Comparison of ENCODE assay signal across 8 mouse cellular contexts in genomic region chr5:129008008-129008407, GRCm38 (mm10). TPM values are rescaled to one million over a fixed set of nuclear protein-coding genes. Genes with fewer than 3 reads are reported as not detected.
A peak's percentile ranks its signal among the peaks of the same experiment; 100 is the strongest.
DNase-seq lines count a peak whose midpoint lies in the region; ATAC-seq and TF ChIP-seq lines count a peak whose summit lies in the region.

No protein-coding gene starts in this region.

- no peaks in the 10 kb centered on the region for H3K9me3 ChIP-seq in intestine, embryonic 14.5 days (ENCODE audit: control insufficient read depth, low read length)
- no peaks in the 10 kb centered on the region for H3K9me3 ChIP-seq in midbrain, embryonic 12.5 days

- H3K36me3 ChIP-seq in intestine, embryonic 14.5 days (ENCODE audit: control insufficient read depth, insufficient read depth, low read length) = 0 out of 2 replicates have a peak, but pooled peaks cover 3% of the 10 kb centered on the region
- peaks cover 11% of the 10 kb centered on the region for H3K36me3 ChIP-seq in midbrain, embryonic 12.5 days

- DNase-seq in embryo, embryonic 10 days (ENCODE audit: low spot score) = peak; percentile 22
- DNase-seq in embryo, embryonic 9.5 days (ENCODE audit: extremely low spot score) = no peak
- peak; percentile 26 for DNase-seq in 416B (ENCODE audit: low read depth)
- no peak for DNase-seq in intestine, embryonic 14.5 days (ENCODE audit: low spot score)
- DNase-seq in Muller cell, postnatal 12 days (ENCODE audit: inconsistent ontology term) = no peak
- DNase-seq in urinary bladder, postnatal 36 days (ENCODE audit: low spot score in 2 of 2) = no peak

- no peak; the same call in 1 of the 2 replicates for ATAC-seq in intestine, embryonic 14.5 days (replicated peaks; ENCODE audit: low FRiP score, low TSS enrichment, low read depth)
- ATAC-seq in midbrain, embryonic 12.5 days (ENCODE audit: low FRiP score, low read depth) = no peak

- no peak overlapping the region for H3K27ac ChIP-seq in embryonic fibroblast, embryonic 13.5 days (ENCODE audit: insufficient read depth, low read length)
- H3K27ac ChIP-seq in intestine, embryonic 14.5 days (ENCODE audit: low read depth) = peak overlapping the region; percentile 6; the same call in 1 of the 2 replicates
- H3K27ac ChIP-seq in midbrain, embryonic 12.5 days (replicated peaks) = peak overlapping the region; percentile 70

- H3K27me3 ChIP-seq in intestine, embryonic 14.5 days (replicated peaks; ENCODE audit: control insufficient read depth, insufficient read depth, low read length) = no peaks in the 10 kb centered on the region
- H3K27me3 ChIP-seq in midbrain, embryonic 12.5 days = no peaks in the 10 kb centered on the region

- H3K4me2 ChIP-seq in intestine, embryonic 14.5 days (ENCODE audit: low read length) = peak overlapping the region; percentile 86
- H3K4me2 ChIP-seq in midbrain, embryonic 12.5 days (replicated peaks) = peak overlapping the region; percentile 76

- no peak for TF ChIP-seq POLR2A in embryonic fibroblast, embryonic 13.5 days (IDR thresholded peaks at IDR 0.05; ENCODE audit: low read depth, low read length)

- H3K9ac ChIP-seq in intestine, embryonic 14.5 days (ENCODE audit: low read length) = peak overlapping the region; percentile 61
- H3K9ac ChIP-seq in midbrain, embryonic 12.5 days (replicated peaks) = peak overlapping the region; percentile 81

- H3K4me3 ChIP-seq in embryonic fibroblast, embryonic 13.5 days (ENCODE audit: insufficient read depth, low read length) = peak overlapping the region; percentile 96
- H3K4me3 ChIP-seq in intestine, embryonic 14.5 days (ENCODE audit: low read depth, low read length) = peak overlapping the region; percentile 74
- peak overlapping the region; percentile 75 for H3K4me3 ChIP-seq in midbrain, embryonic 12.5 days

- no peak for TF ChIP-seq CTCF in embryonic fibroblast, embryonic 13.5 days (IDR thresholded peaks at IDR 0.05; ENCODE audit: borderline replicate concordance, insufficient read depth, low read length)

- 1% methylated on average over 18 of the region's 18 CpGs for WGBS in intestine, embryonic 14.5 days
- WGBS in midbrain, embryonic 12.5 days = under 1% methylated on average over 18 of the region's 18 CpGs

- 0 out of 2 replicates have a peak, but pooled peaks cover 6% of the 10 kb centered on the region for H3K4me1 ChIP-seq in embryonic fibroblast, embryonic 13.5 days (ENCODE audit: control insufficient read depth, insufficient read depth, low read length)
- H3K4me1 ChIP-seq in intestine, embryonic 14.5 days (replicated peaks; ENCODE audit: control insufficient read depth, insufficient read depth, low read length) = peaks cover 8% of the 10 kb centered on the region
- peaks cover 31% of the 10 kb centered on the region for H3K4me1 ChIP-seq in midbrain, embryonic 12.5 days

RNA-seq across cellular contexts. Expression of gene Stx2, which starts 0.4 kb away (rescaled TPM):
- 44.1 and 52.4 TPM in 2 replicates for polyA plus RNA-seq in embryonic fibroblast, embryonic 13.5 days (2011; ENCODE audit: insufficient read length, low read depth, missing spikeins)
- 25.9 and 28.3 TPM in 2 replicates for polyA plus RNA-seq in intestine, embryonic 14.5 days (2014; fragmentation: Nextera tagmentation; extraction: Ambion mirVana)
- polyA plus RNA-seq in midbrain, embryonic 12.5 days (2016; fragmentation: Nextera tagmentation; extraction: Ambion mirVana) = 25.5 and 26.0 TPM in 2 replicates

RNA-seq across cellular contexts. Expression of gene Ran, which starts 11.9 kb away (rescaled TPM):
- polyA plus RNA-seq in embryonic fibroblast, embryonic 13.5 days (2011; ENCODE audit: insufficient read length, low read depth, missing spikeins) = 260 and 321 TPM in 2 replicates
- polyA plus RNA-seq in intestine, embryonic 14.5 days (2014; fragmentation: Nextera tagmentation; extraction: Ambion mirVana) = 598 and 658 TPM in 2 replicates
- 711 and 712 TPM in 2 replicates for polyA plus RNA-seq in midbrain, embryonic 12.5 days (2016; fragmentation: Nextera tagmentation; extraction: Ambion mirVana)

RNA-seq across cellular contexts. Expression of gene Rimbp2, which starts 54.7 kb away (rescaled TPM):
- not detected in 2 replicates for polyA plus RNA-seq in embryonic fibroblast, embryonic 13.5 days (2011; ENCODE audit: insufficient read length, low read depth, missing spikeins)
- 0.51 and 0.72 TPM in 2 replicates for polyA plus RNA-seq in intestine, embryonic 14.5 days (2014; fragmentation: Nextera tagmentation; extraction: Ambion mirVana)
- polyA plus RNA-seq in midbrain, embryonic 12.5 days (2016; fragmentation: Nextera tagmentation; extraction: Ambion mirVana) = 1.9 and 2.5 TPM in 2 replicates

Comparison
In these comparisons a context has a peak if more than half of its experiments do, and no peak if none do; other contexts are left out.
1. DNase-seq: peak in embryo, embryonic 10 days (single experiment) and 416B (single experiment); none in embryo, embryonic 9.5 days (single experiment), intestine, embryonic 14.5 days (single experiment), Muller cell, postnatal 12 days (single experiment) and urinary bladder, postnatal 36 days (0 of 2).
2. Peak in every context shown above with its lines, with median percentiles within 50 percentile points of each other: H3K4me3 ChIP-seq.